ENCODE assay signal across 8 mouse cellular contexts in the genomic region with DNA sequence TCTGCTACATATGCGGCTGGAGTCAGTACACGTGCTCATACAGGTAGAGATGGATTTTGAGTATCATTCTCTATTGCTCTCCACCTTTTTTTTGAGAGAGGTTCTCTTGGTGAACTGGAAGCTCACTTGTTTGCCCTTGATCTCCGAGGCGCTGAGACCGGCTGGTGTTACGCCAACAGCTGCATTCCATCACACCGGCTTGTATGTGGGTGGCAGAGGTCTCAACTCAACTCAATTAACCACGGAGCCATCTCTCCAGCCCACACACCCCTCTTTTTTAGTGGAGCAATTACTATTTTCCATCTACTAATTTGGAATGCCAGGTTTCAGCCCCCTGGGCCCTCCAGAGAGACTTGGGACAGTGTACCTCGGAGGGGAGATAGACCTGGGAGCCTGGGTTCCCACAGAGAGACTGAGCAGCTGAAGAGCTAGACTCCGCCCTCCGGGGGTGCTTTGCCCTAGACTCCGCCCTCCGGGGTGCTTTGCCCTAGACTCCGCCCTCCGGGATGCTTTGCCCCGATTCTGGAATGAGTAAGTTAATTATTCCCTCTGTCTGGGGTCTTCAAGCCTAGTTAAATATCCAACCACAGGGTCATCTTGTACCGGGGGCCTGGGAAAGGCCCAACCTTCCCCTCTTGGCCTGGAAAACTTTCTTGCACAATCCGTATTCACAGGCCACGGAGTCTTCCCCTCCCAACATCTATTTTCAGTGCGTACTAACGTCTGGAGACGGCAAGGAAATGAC. TPM values are rescaled to one million over a fixed set of nuclear protein-coding genes. Genes with fewer than 3 reads are reported as not detected.
A peak's percentile ranks its signal among the peaks of the same experiment; 100 is the strongest.
DNase-seq lines count a peak whose midpoint lies in the region; ATAC-seq lines count a peak whose summit lies in the region.

No protein-coding gene starts in this region.

- no peaks in the 10 kb centered on the region for H3K9me3 ChIP-seq in forebrain, embryonic 15.5 days
- no peaks in the 10 kb centered on the region for H3K9me3 ChIP-seq in hindbrain, embryonic 10.5 days
- no peaks in the 10 kb centered on the region for H3K9me3 ChIP-seq in limb, embryonic 13.5 days
- no peaks in the 10 kb centered on the region for H3K9me3 ChIP-seq in midbrain, embryonic 12.5 days
- H3K9me3 ChIP-seq in stomach, embryonic 14.5 days (ENCODE audit: control insufficient read depth, low read depth, low read length) = no peaks in the 10 kb centered on the region

- peak overlapping the region; percentile 23; the same call in 1 of the 2 replicates for H3K9ac ChIP-seq in forebrain, embryonic 15.5 days (replicated peaks)
- peak overlapping the region; percentile 45; the same call in 1 of the 2 replicates for H3K9ac ChIP-seq in limb, embryonic 13.5 days
- no peak overlapping the region; the same call in 1 of the 2 replicates for H3K9ac ChIP-seq in midbrain, embryonic 12.5 days (replicated peaks)
- H3K9ac ChIP-seq in stomach, embryonic 14.5 days (replicated peaks; ENCODE audit: low read depth, low read length) = no peak overlapping the region

- ATAC-seq in forebrain, embryonic 15.5 days (replicated peaks) = peak; percentile 61; the same call in 1 of the 2 replicates
- ATAC-seq in limb, embryonic 13.5 days (ENCODE audit: low FRiP score, low read depth) = peak; percentile 55
- ATAC-seq in midbrain, embryonic 12.5 days (ENCODE audit: low FRiP score, low read depth) = peak; percentile 79
- ATAC-seq in stomach, embryonic 14.5 days (ENCODE audit: insufficient number of reproducible peaks, insufficient read depth, low FRiP score, low read depth) = peak; percentile 59; the same call in 1 of the 2 replicates

- H3K4me1 ChIP-seq in forebrain, embryonic 15.5 days = peaks cover 15% of the 10 kb centered on the region
- peaks cover 14% of the 10 kb centered on the region for H3K4me1 ChIP-seq in hindbrain, embryonic 10.5 days (replicated peaks)
- H3K4me1 ChIP-seq in limb, embryonic 13.5 days = peaks cover 37% of the 10 kb centered on the region
- H3K4me1 ChIP-seq in midbrain, embryonic 12.5 days = peaks cover 8% of the 10 kb centered on the region; the same call in 1 of the 2 replicates
- H3K4me1 ChIP-seq in stomach, embryonic 14.5 days (ENCODE audit: control insufficient read depth, insufficient read depth, low read length) = peaks cover 17% of the 10 kb centered on the region; the same call in 1 of the 2 replicates

- DNase-seq in CD4-positive helper T cell, adult 2 months (ENCODE audit: low read depth, low spot score) = peak; percentile 41
- DNase-seq in adrenal gland, postnatal 14 days = peak; percentile 86
- peak; percentile 58 for DNase-seq in hindbrain, embryonic 10.5 days (ENCODE audit: low spot score)
- DNase-seq in layer of hippocampus, postnatal 36 days = no peak

- WGBS in forebrain, embryonic 15.5 days = 19% methylated on average over 22 of the region's 22 CpGs
- WGBS in hindbrain, embryonic 10.5 days = 14% methylated on average over 22 of the region's 22 CpGs
- WGBS in limb, embryonic 13.5 days = 15% methylated on average over 22 of the region's 22 CpGs
- 16% methylated on average over 22 of the region's 22 CpGs for WGBS in midbrain, embryonic 12.5 days
- 14% methylated on average over 22 of the region's 22 CpGs for WGBS in stomach, embryonic 14.5 days

- H3K27me3 ChIP-seq in forebrain, embryonic 15.5 days = peaks cover 3% of the 10 kb centered on the region; the same call in 1 of the 2 replicates
- peaks cover 16% of the 10 kb centered on the region for H3K27me3 ChIP-seq in hindbrain, embryonic 10.5 days (ENCODE audit: insufficient read depth, poor library complexity, severe bottlenecking)
- H3K27me3 ChIP-seq in limb, embryonic 13.5 days = no peaks in the 10 kb centered on the region
- H3K27me3 ChIP-seq in midbrain, embryonic 12.5 days = peaks cover 27% of the 10 kb centered on the region
- H3K27me3 ChIP-seq in stomach, embryonic 14.5 days (ENCODE audit: control insufficient read depth, insufficient read depth, low read length) = no peaks in the 10 kb centered on the region

- peak overlapping the region; percentile 35 for H3K4me3 ChIP-seq in forebrain, embryonic 15.5 days
- H3K4me3 ChIP-seq in hindbrain, embryonic 10.5 days = peak overlapping the region; percentile 56
- H3K4me3 ChIP-seq in limb, embryonic 13.5 days = peak overlapping the region; percentile 40
- H3K4me3 ChIP-seq in midbrain, embryonic 12.5 days = peak overlapping the region; percentile 30
- H3K4me3 ChIP-seq in stomach, embryonic 14.5 days (ENCODE audit: low read depth, low read length) = peak overlapping the region; percentile 26

- H3K27ac ChIP-seq in forebrain, embryonic 15.5 days (replicated peaks) = peak overlapping the region; percentile 2; the same call in 1 of the 2 replicates
- peak overlapping the region; percentile 83 for H3K27ac ChIP-seq in hindbrain, embryonic 10.5 days
- peak overlapping the region; percentile 34; the same call in 1 of the 2 replicates for H3K27ac ChIP-seq in limb, embryonic 13.5 days
- no peak overlapping the region for H3K27ac ChIP-seq in midbrain, embryonic 12.5 days (replicated peaks)
- H3K27ac ChIP-seq in stomach, embryonic 14.5 days (ENCODE audit: low read length) = peak overlapping the region; percentile 75

- peak overlapping the region; percentile 44 for H3K4me2 ChIP-seq in forebrain, embryonic 15.5 days (replicated peaks)
- H3K4me2 ChIP-seq in limb, embryonic 13.5 days (replicated peaks) = peak overlapping the region; percentile 55
- peak overlapping the region; percentile 54 for H3K4me2 ChIP-seq in midbrain, embryonic 12.5 days (replicated peaks)
- H3K4me2 ChIP-seq in stomach, embryonic 14.5 days (replicated peaks; ENCODE audit: low read depth, low read length) = peak overlapping the region; percentile 44

- H3K36me3 ChIP-seq in forebrain, embryonic 15.5 days = no peaks in the 10 kb centered on the region
- H3K36me3 ChIP-seq in hindbrain, embryonic 10.5 days = no peaks in the 10 kb centered on the region
- no peaks in the 10 kb centered on the region for H3K36me3 ChIP-seq in limb, embryonic 13.5 days
- no peaks in the 10 kb centered on the region for H3K36me3 ChIP-seq in midbrain, embryonic 12.5 days
- H3K36me3 ChIP-seq in stomach, embryonic 14.5 days (ENCODE audit: control insufficient read depth, insufficient read depth, low read length) = no peaks in the 10 kb centered on the region

RNA-seq across cellular contexts. Expression of a gene that starts 47.6 kb away (rescaled TPM):
- 63.3 and 67.0 TPM in 2 replicates for total RNA-seq in adrenal gland, postnatal 14 days (2021)
- polyA plus RNA-seq in forebrain, embryonic 15.5 days (2015; fragmentation: Nextera tagmentation; extraction: Ambion mirVana) = 74.3 and 78.5 TPM in 2 replicates
- polyA plus RNA-seq in hindbrain, embryonic 10.5 days (2016; fragmentation: Nextera tagmentation; extraction: Ambion mirVana) = 71.6 and 91.1 TPM in 2 replicates
- polyA plus RNA-seq in limb, embryonic 13.5 days (2015; fragmentation: Nextera tagmentation; extraction: Ambion mirVana) = 67.9 and 71.4 TPM in 2 replicates
- polyA plus RNA-seq in midbrain, embryonic 12.5 days (2016; fragmentation: Nextera tagmentation; extraction: Ambion mirVana) = 92.3 and 95.9 TPM in 2 replicates
- polyA plus RNA-seq in stomach, embryonic 14.5 days (2014; fragmentation: Nextera tagmentation; extraction: Ambion mirVana) = 62.1 and 62.4 TPM in 2 replicates
- total RNA-seq in layer of hippocampus, postnatal 36 days (2021) = 10 to 100 TPM; 48.8 to 50.4 TPM

RNA-seq across cellular contexts. Expression of a gene that starts 47.7 kb away (rescaled TPM):
- total RNA-seq in adrenal gland, postnatal 14 days (2021) = 30.4 and 32.3 TPM in 2 replicates
- polyA plus RNA-seq in forebrain, embryonic 15.5 days (2015; fragmentation: Nextera tagmentation; extraction: Ambion mirVana) = 42.6 and 42.7 TPM in 2 replicates
- polyA plus RNA-seq in hindbrain, embryonic 10.5 days (2016; fragmentation: Nextera tagmentation; extraction: Ambion mirVana) = 35.9 and 39.6 TPM in 2 replicates
- 25.8 and 26.7 TPM in 2 replicates for polyA plus RNA-seq in limb, embryonic 13.5 days (2015; fragmentation: Nextera tagmentation; extraction: Ambion mirVana)
- polyA plus RNA-seq in midbrain, embryonic 12.5 days (2016; fragmentation: Nextera tagmentation; extraction: Ambion mirVana) = 35.4 and 37.0 TPM in 2 replicates
- polyA plus RNA-seq in stomach, embryonic 14.5 days (2014; fragmentation: Nextera tagmentation; extraction: Ambion mirVana) = 21.1 and 25.1 TPM in 2 replicates
- 10 to 100 TPM; 23.2 to 26.5 TPM for total RNA-seq in layer of hippocampus, postnatal 36 days (2021)

RNA-seq across cellular contexts. Expression of a gene that starts 50.3 kb away (rescaled TPM):
- 819 and 844 TPM in 2 replicates for total RNA-seq in adrenal gland, postnatal 14 days (2021)
- polyA plus RNA-seq in forebrain, embryonic 15.5 days (2015; fragmentation: Nextera tagmentation; extraction: Ambion mirVana) = 55.4 and 59.7 TPM in 2 replicates
- 8.0 and 25.9 TPM in 2 replicates for polyA plus RNA-seq in hindbrain, embryonic 10.5 days (2016; fragmentation: Nextera tagmentation; extraction: Ambion mirVana)
- 33.4 and 35.0 TPM in 2 replicates for polyA plus RNA-seq in limb, embryonic 13.5 days (2015; fragmentation: Nextera tagmentation; extraction: Ambion mirVana)
- 35.8 and 36.4 TPM in 2 replicates for polyA plus RNA-seq in midbrain, embryonic 12.5 days (2016; fragmentation: Nextera tagmentation; extraction: Ambion mirVana)
- polyA plus RNA-seq in stomach, embryonic 14.5 days (2014; fragmentation: Nextera tagmentation; extraction: Ambion mirVana) = 121 and 135 TPM in 2 replicates
- total RNA-seq in layer of hippocampus, postnatal 36 days (2021) = 10 to 100 TPM; 26.8 to 30.0 TPM

Comparison
In these comparisons a context has a peak if more than half of its experiments do, and no peak if none do; other contexts are left out.
1. DNase-seq: peak in CD4-positive helper T cell, adult 2 months (single experiment), adrenal gland, postnatal 14 days (single experiment) and hindbrain, embryonic 10.5 days (single experiment); none in layer of hippocampus, postnatal 36 days (0 of 2).
2. H3K9ac ChIP-seq: peak in forebrain, embryonic 15.5 days (single experiment) and limb, embryonic 13.5 days (single experiment); none in midbrain, embryonic 12.5 days (single experiment) and stomach, embryonic 14.5 days (single experiment).
3. Peak in every context shown above with its lines, with median percentiles within 50 percentile points of each other: ATAC-seq, H3K4me2 ChIP-seq and H3K4me3 ChIP-seq.